Mouse (Mus musculus) C2C12 (cell line): ENCODE results near the gene Cela3a.

Experiments
- CTCF ChIP-seq: IDR thresholded peaks from one replicate; pipeline ENCODE4 v1.5.1; 2011; ENCODE audit not compliant: control insufficient read depth, insufficient read depth, insufficient read length
- USF1 ChIP-seq: IDR thresholded peaks from one replicate; pipeline ENCODE4 v1.6.1; 2011; ENCODE audit warnings: low read depth, mild to moderate bottlenecking, control low read depth, moderate library complexity

- TF ChIP-seq USF1 (no peak), CTCF (no peak)
Measured at GRCm38 (mm10) chr4:137356674-137357510, 52.7 kb downstream of the Cela3a start.
